Mouse (Mus musculus) heart, adult 11 months (tissue): ENCODE measurements at regions not wholly inside any gene's neighbourhood (a gene's known extent, or its start where the extent isn't known, plus 50 kb on each side); places are given as distances from the start of the nearest gene placed in this dataset.
"Not testable (repeated sequence)": the region's sequence is repeated elsewhere in the genome, so short reads cannot be mapped to it uniquely, and the experiment has no call there.

Source experiments
- DNase-seq: peaks from one replicate; pipeline ENCODE4 v3.0.0; 2022

DNA sequence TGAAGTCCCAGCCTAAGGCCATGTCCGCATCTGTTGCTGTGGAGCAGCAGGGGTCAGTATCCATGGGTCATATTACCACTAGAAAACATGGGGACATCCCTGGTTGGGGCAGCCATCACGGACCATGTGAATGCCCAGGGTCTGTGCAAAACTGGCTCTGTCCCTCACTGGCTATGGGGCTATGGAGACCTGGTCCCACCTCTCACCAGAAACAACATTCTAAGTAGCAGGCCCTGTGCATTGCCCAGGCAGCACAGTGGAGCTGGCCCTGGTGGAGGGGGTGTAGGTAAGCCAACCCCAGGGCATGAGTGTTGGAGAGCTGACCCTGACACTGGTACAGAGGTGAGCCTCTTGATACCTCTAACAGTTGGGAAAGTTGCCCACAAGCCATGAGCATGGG lies 213.7 kb downstream of the Macc1 start:
- DNase-seq, result peak; percentile 84

DNA sequence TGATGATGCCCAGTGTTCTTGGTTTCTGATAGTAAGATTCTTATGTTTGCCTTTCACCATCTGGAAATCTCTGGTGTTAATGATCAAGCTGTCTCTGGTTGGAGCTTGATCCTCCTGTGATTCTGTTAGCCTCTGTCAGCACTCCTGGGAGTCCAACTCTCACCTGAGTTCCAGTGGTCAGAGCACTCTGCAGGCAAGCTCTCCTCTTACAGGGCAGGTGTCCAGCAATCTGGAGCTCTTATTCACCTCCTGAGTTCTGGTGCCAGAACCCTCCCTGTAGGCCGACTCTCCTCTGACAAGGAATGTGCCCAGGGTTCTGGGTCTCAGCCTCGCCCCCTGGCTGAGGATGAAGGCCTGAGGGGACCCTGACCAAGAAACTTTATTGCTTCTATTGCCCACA lies 234.3 kb downstream of the Macc1 start:
- DNase-seq, result not testable (repeated sequence)

GRCm38 (mm10) chr12:119576690-119577089 lies 262.6 kb downstream of the Macc1 start:
- DNase-seq, result no peak

DNA sequence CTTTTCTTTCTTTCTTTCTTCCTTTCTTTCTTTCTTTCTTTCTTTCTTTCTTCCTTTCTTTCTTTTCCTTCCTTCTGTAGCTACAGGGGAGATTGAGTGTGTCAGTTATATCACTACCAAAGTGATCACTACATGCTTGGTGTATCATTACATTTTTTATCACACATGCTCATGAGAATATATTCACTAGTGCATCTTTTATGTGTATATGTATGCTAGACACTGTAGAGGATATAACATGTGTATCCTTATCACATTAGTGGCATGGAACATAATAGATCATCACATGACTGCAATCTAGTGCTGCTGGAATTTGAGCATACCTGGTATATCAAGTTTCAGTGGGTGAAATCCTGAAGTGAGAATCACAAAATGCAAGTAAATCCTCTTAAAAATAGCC lies 263.2 kb downstream of the Macc1 start:
- DNase-seq, result no peak

GRCm38 (mm10) chr12:119601361-119601760 lies 287.3 kb downstream of the Macc1 start:
- DNase-seq, result no peak

- no peak for DNase-seq
Measured at GRCm38 (mm10) chr12:119624238-119624637, 310.2 kb downstream of the Macc1 start.

DNA sequence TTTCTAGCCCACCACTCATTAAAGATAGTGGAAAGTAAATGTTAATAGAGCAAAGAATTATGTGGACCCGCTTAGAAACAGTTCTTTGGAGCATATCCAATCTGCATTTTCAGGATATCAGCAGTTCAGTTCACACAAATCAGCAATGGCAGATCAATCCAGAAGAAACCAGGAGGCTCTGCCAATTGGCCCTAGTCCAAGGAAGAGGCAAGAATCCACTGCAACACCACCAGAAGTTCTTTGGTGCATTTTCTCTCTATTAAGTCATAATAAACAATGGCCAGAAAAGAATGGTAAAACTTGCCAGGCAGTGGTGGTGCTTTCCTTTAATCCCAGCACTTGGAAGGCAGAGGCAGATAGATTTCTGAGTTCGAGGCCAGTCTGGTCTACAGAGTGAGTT lies 290.3 kb upstream of the Tmem196 start:
- DNase-seq, result no peak
